Mouse (Mus musculus): ENCODE measurements around the gene Pde10a.

Pde10a gene

DNA sequence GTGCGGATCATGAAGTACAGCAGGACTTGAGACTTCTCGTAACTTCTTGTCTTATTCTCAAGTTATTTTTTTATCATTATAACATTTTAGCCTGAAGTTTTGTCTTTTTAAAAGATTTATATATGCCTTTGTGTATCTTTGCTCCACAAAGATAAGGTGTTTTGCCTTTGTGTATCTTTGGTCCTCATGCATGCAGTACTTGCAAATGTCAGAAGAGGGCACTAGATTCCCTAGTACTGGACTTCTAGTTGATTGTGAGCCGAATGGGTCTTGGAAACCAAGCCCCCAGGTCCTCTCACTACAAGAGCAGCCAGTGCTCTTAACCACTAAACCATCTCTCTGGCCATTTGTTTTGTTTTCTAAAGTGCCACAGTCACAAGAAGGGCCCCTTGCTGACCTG is 55.2 kb downstream of the Pde10a start:
- in situ Hi-C loops (cut with MboI, MseI) = no loop called here

DNA sequence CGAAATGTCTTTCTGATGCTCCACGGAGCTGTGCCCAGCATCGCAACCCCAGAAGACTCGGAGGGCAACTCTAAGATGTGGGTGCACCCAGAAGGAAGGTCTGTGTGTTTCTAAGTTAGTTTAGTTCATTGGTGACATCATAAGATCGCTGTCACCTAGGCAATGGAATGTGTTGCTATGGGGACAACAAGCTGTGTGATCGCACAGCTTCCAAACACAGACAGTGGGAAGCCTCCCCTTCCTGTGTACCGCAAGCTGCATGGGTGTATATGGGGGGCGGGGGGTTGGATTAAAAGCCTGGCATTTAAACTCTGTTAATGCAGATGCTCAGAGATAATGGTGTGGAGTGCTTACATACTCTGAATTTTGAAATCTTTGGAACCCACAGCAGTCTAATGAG is 56.4 kb downstream of the Pde10a start:
- in situ Hi-C loops (cut with MboI, MseI) = no loop called here

DNA sequence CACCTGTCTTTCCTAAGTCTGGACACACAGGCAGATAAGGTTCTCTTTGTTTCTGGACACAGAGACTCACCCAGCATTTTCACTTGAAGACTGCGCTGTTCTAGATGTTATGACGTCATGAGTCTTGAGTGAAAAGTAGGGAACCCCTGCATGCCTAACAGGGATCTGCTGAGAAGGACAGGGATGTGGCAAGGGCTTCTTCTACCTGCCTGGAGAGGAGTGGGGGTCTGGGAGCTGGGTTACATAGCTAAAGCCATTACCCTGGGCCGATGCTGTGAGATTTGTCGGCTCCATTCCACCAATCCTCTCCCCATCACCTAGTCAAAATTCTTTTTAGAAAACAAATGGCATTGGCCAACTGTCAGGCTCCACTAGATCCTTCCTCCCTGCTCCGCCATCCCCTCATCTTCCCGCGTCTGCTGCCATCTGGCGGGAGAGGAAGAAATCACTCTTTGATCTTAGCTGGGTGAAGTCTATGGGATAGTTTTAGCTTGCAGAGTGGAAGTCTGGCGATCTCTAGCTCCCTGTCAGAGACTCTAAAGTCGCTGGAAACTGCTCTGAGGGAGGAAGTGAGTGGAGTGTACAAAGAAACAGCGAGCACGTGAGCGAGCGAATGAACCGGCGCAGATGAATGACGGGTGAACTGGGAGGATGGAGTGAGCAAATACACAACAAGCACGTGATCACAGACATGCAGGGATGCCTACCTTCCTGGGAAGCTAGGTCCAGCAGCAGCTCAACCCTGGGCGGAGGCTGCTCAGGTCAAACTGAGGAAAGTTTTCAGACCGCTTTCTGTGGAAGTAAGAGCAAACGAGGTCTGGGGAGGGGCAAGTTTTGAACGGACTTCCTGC is 67.5 kb downstream of the Pde10a start:
- in situ Hi-C loops (cut with MboI, MseI) = loop anchor here (5.0 kb wide), 1 partner anchor 125 kb away; no protein-coding TSS in a partner anchor

- in situ Hi-C loops (cut with MboI, MseI) = no loop called here
Observed at GRCm38 (mm10) chr17:8597790-8598189, 72.6 kb downstream of the Pde10a start.

GRCm38 (mm10) chr17:8602976-8603375 is 77.8 kb downstream of the Pde10a start:
- in situ Hi-C loops (cut with MboI, MseI) = no loop called here

DNA sequence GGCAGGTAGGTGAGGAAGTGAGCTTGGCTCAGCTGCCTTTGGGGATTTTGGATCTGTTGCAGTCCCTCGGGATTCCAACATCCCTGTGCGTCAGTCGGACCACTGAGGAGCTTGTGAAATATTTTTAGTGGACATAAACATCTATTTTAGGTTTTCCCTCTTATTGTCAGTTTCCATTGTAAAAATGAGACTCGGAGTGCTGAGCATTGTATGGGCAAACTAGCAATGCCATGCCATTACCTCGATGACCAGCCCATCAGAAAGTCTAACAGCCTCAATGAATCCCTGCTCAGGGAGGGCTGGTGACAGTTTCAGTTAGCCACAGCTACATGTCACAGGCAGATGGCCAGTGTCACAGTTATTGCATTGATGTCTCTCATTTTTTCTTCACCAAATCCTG is 80.7 kb downstream of the Pde10a start:
- in situ Hi-C loops (cut with MboI, MseI) = no loop called here

GRCm38 (mm10) chr17:8606695-8607094 is 81.5 kb downstream of the Pde10a start:
- in situ Hi-C loops (cut with MboI, MseI) = no loop called here

- in situ Hi-C loops (cut with MboI, MseI) = loop anchor here (5.0 kb wide), 1 partner anchor 320 kb away; no protein-coding TSS in a partner anchor
Observed at GRCm38 (mm10) chr17:8611916-8612315, 86.7 kb downstream of the Pde10a start.

GRCm38 (mm10) chr17:8613882-8614551 is 88.8 kb downstream of the Pde10a start:
- in situ Hi-C loops (cut with MboI, MseI) = loop anchor here (5.0 kb wide), 1 partner anchor 318 kb away; no protein-coding TSS in a partner anchor

- in situ Hi-C loops (cut with MboI, MseI) = loop anchor here (10.0 kb wide), 1 partner anchor 184 kb away; no protein-coding TSS in a partner anchor
Observed at GRCm38 (mm10) chr17:8620346-8620745, 95.2 kb downstream of the Pde10a start.

GRCm38 (mm10) chr17:8621105-8621504 is 95.9 kb downstream of the Pde10a start:
- in situ Hi-C loops (cut with MboI, MseI) = loop anchor here (10.0 kb wide), 1 partner anchor 184 kb away; no protein-coding TSS in a partner anchor

DNA sequence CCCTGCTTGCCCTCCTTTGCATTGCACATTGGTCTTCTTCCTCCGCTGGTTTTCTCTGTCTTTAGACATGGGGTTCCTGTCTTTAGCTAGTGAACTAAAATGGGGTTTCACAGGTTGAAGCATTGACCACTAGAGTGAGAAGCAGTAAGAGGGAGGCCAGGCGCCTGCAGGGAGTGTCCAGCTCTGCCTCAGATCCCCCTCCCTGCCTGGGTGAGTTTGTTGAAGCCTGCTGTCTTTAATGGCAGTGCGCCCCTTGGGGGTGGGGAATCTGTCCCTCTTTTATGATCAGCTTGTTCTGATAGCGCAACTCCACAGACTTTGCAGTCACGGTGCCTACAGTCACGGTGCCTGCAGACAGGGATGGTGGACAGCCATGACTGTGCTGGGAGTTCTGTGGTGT is 96.7 kb downstream of the Pde10a start:
- in situ Hi-C loops (cut with MboI, MseI) = loop anchor here (10.0 kb wide), 1 partner anchor 183 kb away; no protein-coding TSS in a partner anchor

- in situ Hi-C loops (cut with MboI, MseI) = loop anchor here (10.0 kb wide), 1 partner anchor 178 kb away; no protein-coding TSS in a partner anchor
Observed at GRCm38 (mm10) chr17:8626421-8626820, 101.2 kb downstream of the Pde10a start.

DNA sequence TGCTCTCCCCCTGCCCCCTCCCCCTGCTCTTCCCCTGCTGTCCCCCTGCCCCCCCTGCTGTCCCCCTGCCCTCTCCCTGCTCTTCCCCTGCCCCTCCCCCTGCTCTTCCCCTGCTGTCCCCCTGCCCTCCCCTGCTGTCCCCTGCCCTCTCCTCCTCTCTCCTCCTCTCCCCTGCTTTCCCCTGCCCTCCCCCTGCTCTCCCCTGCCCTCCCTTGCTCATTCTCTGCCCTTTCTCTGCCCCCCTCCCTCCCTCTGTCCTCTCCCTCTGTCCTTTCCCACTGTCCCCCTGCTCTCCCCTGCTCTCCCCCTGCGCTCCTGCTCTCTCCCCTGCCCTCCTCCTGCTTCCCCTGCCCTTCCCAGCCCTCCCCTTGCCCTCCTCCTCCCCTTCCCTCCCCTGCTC is 106.5 kb downstream of the Pde10a start:
- in situ Hi-C loops (cut with MboI, MseI) = no loop called here

- in situ Hi-C loops (cut with MboI, MseI) = no loop called here
Observed at GRCm38 (mm10) chr17:8633596-8633995, 108.4 kb downstream of the Pde10a start.

DNA sequence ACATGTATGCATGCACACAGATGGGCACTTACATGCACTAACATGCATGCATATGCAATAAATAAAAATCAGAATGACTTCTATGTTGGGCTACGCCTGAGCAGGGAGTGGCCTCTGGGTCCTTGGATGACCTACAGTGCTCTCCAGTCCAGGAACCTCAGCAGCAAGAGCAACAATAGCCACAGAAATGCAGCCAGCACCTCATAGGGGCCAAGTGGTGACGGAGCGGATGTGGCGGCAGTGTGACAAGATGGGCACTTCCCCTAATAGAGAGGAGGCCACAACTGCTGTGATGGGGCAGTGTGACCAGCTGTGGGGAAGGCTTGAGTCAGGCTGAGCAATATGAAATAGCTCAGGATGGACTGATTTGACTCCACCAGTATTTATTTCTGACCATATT is 109.3 kb downstream of the Pde10a start:
- in situ Hi-C loops (cut with MboI, MseI) = no loop called here

- in situ Hi-C loops (cut with MboI, MseI) = no loop called here
Observed at GRCm38 (mm10) chr17:8636231-8636630, 111.1 kb downstream of the Pde10a start.

- in situ Hi-C loops (cut with MboI, MseI) = no loop called here
Observed at GRCm38 (mm10) chr17:8636691-8637090, 111.5 kb downstream of the Pde10a start.

DNA sequence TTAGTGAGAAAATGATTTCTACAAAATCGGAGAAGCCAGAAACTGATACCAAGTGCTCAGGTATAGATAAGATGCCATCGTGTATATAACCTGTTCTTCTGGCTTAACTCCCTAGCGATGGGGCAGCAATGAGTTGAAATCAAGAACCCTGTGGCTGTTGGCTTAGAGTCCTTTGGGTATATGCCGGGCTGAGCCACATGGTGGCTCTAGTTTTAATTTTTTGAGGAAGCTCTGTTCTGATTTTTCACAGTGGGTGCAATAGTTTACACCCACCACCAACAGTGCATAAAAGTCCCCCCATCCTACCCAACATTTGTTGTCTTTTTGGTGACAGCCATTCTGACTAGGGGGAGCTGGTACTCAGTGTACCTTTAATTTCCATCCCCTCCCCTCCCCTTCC is 112.0 kb downstream of the Pde10a start:
- in situ Hi-C loops (cut with MboI, MseI) = no loop called here

GRCm38 (mm10) chr17:8639703-8640380 is 114.7 kb downstream of the Pde10a start:
- in situ Hi-C loops (cut with MboI, MseI) = no loop called here

- in situ Hi-C loops (cut with MboI, MseI) = no loop called here
Observed at GRCm38 (mm10) chr17:8640741-8641480, 115.7 kb downstream of the Pde10a start.

Data from T-helper 1 cell (primary cell).